Mouse (Mus musculus) intestine, postnatal 0 days (tissue): ENCODE data around the gene Shb. TPM values are rescaled to one million over a fixed set of nuclear protein-coding genes. Genes with fewer than 3 reads are reported as not detected.

Experiments used
- ATAC-seq: fragments of 200-750 bp; cut with Nextera tagmentation; 2 replicates; pipeline ENCODE4 v1.8.0; 2017; ENCODE audit warnings: mild to moderate bottlenecking, moderate TSS enrichment, moderate library complexity
- H3K27ac ChIP-seq: fragments of 300-500 bp; sonication (generic); 2 replicates; pipeline ENCODE4 v1.5.1; 2014; ENCODE audit warnings: mild to moderate bottlenecking, low read depth, low read length, moderate library complexity
- H3K27me3 ChIP-seq: fragments of 300-500 bp; sonication (generic); replicated peaks from 2 replicates; pipeline ENCODE4 v1.6.1; 2014; ENCODE audit warnings: low read length, mixed read lengths; ENCODE audit not compliant: control insufficient read depth, insufficient read depth
- H3K36me3 ChIP-seq: fragments of 300-500 bp; sonication (generic); 2 replicates; pipeline ENCODE4 v1.6.1; 2014; ENCODE audit warnings: mild to moderate bottlenecking, moderate library complexity; ENCODE audit not compliant: control insufficient read depth, insufficient read depth
- H3K4me1 ChIP-seq: fragments of 300-500 bp; sonication (generic); replicated peaks from 2 replicates; pipeline ENCODE4 v1.6.1; 2014; ENCODE audit warnings: antibody characterized with exemption, low read length, mixed read lengths; ENCODE audit not compliant: control insufficient read depth, insufficient read depth
- H3K4me2 ChIP-seq: fragments of 300-500 bp; sonication (generic); replicated peaks from 2 replicates; pipeline ENCODE4 v1.6.1; 2014; ENCODE audit warnings: low read depth, mild to moderate bottlenecking, moderate library complexity
- H3K4me3 ChIP-seq: fragments of 300-500 bp; sonication (generic); 2 replicates; pipeline ENCODE4 v1.5.1; 2014; ENCODE audit warnings: low read depth, low read length
- H3K9ac ChIP-seq: fragments of 300-500 bp; sonication (generic); 2 replicates; pipeline ENCODE4 v1.6.1; 2014; ENCODE audit warnings: mild to moderate bottlenecking, low read depth, low read length
- H3K9me3 ChIP-seq: fragments of 300-500 bp; sonication (generic); 2 replicates; pipeline ENCODE4 v1.6.1; 2016; ENCODE audit warnings: mixed run types; ENCODE audit not compliant: control insufficient read depth
- CTCF ChIP-seq: sonication (generic); IDR thresholded peaks from 2 replicates; pipeline ENCODE4 v1.5.1; 2016; ENCODE audit warnings: low read depth, mild to moderate bottlenecking, control low read depth, antibody characterized with exemption, moderate library complexity
- WGBS: fragments of 180-500 bp; shearing (Covaris S2); extraction: QIAGEN DNeasy Blood & Tissue Kit; methylation state at CpG from one replicate; pipeline ENCODE4 v1.1.7; 2014; 5-methylcytosine and 5-hydroxymethylcytosine counted together
- polyA plus RNA-seq: library from polyadenylated mRNA; unstranded; fragments of >200 nt; fragmentation: Nextera tagmentation; extraction: Ambion mirVana; gene quantifications from 2 replicates; pipeline ENCODE4 v1.2.1, GENCODE M21; 2015

The Shb gene
- polyA plus RNA-seq, 1 experiment from 2014 or later = 7.2 TPM

- ATAC-seq = no peak
- no peaks in the 10 kb centered on the region for H3K4me1 ChIP-seq
- no peak overlapping the region for H3K9ac ChIP-seq
- no peak overlapping the region for H3K27ac ChIP-seq
- no peak overlapping the region for H3K4me2 ChIP-seq
- no peaks in the 10 kb centered on the region for H3K9me3 ChIP-seq
- TF ChIP-seq CTCF = no peak
- no peak overlapping the region for H3K4me3 ChIP-seq
- no peaks in the 10 kb centered on the region for H3K36me3 ChIP-seq
- WGBS = 90% methylated on average over 5 of the region's 5 CpGs
- no peaks in the 10 kb centered on the region for H3K27me3 ChIP-seq
Measured at GRCm38 (mm10) chr4:45558211-45558610, 25.9 kb upstream of the Shb start.

- H3K4me2 ChIP-seq = no peak overlapping the region
- no peaks in the 10 kb centered on the region for H3K9me3 ChIP-seq
- H3K27ac ChIP-seq = no peak overlapping the region
- 45% methylated on average over 4 of the region's 4 CpGs for WGBS
- no peaks in the 10 kb centered on the region for H3K4me1 ChIP-seq
- no peak for TF ChIP-seq CTCF
- no peaks in the 10 kb centered on the region for H3K36me3 ChIP-seq
- no peak for ATAC-seq
- H3K27me3 ChIP-seq = no peaks in the 10 kb centered on the region
- no peak overlapping the region for H3K4me3 ChIP-seq
- no peak overlapping the region for H3K9ac ChIP-seq
Measured at GRCm38 (mm10) chr4:45552571-45552970, 20.3 kb upstream of the Shb start.

- Histone ChIP-seq H3K27me3 (no peaks in the 10 kb centered on the region), H3K4me3 (no peak overlapping the region), H3K36me3 (no peaks in the 10 kb centered on the region), H3K27ac (no peak overlapping the region), H3K4me2 (no peak overlapping the region), H3K4me1 (no peaks in the 10 kb centered on the region), H3K9ac (no peak overlapping the region), H3K9me3 (no peaks in the 10 kb centered on the region)
- TF ChIP-seq CTCF = no peak
- WGBS = 82% methylated on average over 2 of the region's 2 CpGs
- ATAC-seq = no peak
Measured at GRCm38 (mm10) chr4:45550970-45551369, 18.7 kb upstream of the Shb start.

GRCm38 (mm10) chr4:45549514-45549913 is 17.2 kb upstream of the Shb start:
- Histone ChIP-seq H3K36me3 (no peaks in the 10 kb centered on the region), H3K4me3 (no peak overlapping the region), H3K27ac (no peak overlapping the region), H3K4me1 (no peaks in the 10 kb centered on the region), H3K27me3 (no peaks in the 10 kb centered on the region), H3K9ac (no peak overlapping the region), H3K4me2 (no peak overlapping the region), H3K9me3 (no peaks in the 10 kb centered on the region)
- no peak for ATAC-seq
- WGBS = 74% methylated on average over 5 of the region's 5 CpGs
- TF ChIP-seq CTCF = peak; percentile 81

GRCm38 (mm10) chr4:45545851-45546250 is 13.6 kb upstream of the Shb start:
- ATAC-seq = no peak
- Histone ChIP-seq H3K27me3 (no peaks in the 10 kb centered on the region), H3K36me3 (no peaks in the 10 kb centered on the region), H3K4me3 (no peak overlapping the region), H3K9me3 (no peaks in the 10 kb centered on the region), H3K27ac (no peak overlapping the region), H3K4me1 (no peaks in the 10 kb centered on the region), H3K9ac (no peak overlapping the region), H3K4me2 (no peak overlapping the region)
- no peak for TF ChIP-seq CTCF
- WGBS = 47% methylated on average over 8 of the region's 8 CpGs

GRCm38 (mm10) chr4:45543481-45544051 is 11.3 kb upstream of the Shb start:
- no peak for ATAC-seq
- Histone ChIP-seq H3K9ac (no peak overlapping the region), H3K4me2 (no peak overlapping the region), H3K36me3 (no peaks in the 10 kb centered on the region), H3K27ac (no peak overlapping the region), H3K27me3 (no peaks in the 10 kb centered on the region), H3K4me1 (no peaks in the 10 kb centered on the region), H3K9me3 (no peaks in the 10 kb centered on the region), H3K4me3 (no peak overlapping the region)
- no peak for TF ChIP-seq CTCF
- 94% methylated on average over 3 of the region's 3 CpGs for WGBS
